Mouse (Mus musculus): ENCODE measurements around the gene Gm49384.

The Gm49384 gene

DNA sequence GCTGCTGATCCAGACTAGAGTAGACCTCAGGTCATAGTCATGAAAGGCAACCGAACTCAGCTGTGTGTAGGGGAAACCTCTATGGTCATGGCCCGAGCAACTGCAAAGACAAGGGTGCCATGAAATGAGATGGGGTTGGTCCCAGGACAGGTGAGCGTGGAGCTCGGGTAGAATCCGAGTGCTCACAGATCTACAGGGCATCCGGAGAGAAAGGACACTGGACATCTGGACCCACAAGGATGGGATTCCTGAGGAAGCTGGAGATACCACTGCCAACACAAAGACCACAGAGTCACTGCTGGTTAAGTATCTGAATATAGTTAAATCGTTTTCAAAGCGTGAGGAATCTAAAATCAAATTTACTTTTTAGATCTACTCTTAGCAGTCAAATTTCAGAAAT, 3.3 kb upstream of the Gm49384 start:
- DNase-seq (ENCODE audit: low spot score) = no peak

DNA sequence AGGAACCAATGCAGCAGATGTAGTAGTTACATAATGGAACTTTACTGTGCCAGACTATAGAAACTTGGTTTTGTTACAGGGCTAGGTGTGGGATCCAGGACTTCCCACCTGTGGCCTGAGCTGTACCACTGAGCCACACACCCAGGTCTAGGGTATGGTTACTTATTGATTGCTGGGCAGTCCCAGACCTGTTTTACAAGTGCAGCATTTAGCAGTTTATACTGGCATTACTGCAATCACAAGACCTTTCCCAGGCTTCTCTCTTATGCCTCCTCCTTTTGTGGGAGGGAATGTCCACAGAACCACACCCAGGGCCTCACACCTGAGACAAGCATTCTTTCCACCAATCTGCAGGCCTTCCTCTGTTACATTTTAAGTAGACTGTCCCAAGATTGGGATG, 5.1 kb downstream of the Gm49384 start:
- no peak for DNase-seq (ENCODE audit: low spot score)

DNA sequence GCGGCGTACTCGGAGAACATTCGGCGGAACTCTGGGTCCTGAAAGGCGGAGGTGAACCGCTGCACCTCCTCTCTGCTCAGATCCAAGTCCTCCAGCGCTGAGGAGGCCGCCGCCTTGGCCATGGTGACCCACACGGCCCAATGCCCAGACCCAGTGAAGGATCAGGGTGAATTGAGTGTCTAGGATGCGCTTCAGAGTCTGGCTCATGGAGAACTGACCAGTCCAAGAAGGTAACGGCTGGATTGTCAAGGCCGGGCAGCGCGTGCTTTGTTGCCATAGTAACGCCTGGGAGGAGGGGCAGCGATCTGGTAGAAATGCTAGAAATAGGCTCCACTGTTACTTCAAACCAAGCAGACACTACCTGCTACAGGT, 5.9 kb downstream of the Gm49384 start, which contains the start of gene Dnaaf2:
Gene Dnaaf2, minus strand, starts transcription at position 266 of the 372 bp plus-strand sequence.
- DNase-seq (ENCODE audit: low spot score) = peak; percentile 46

DNA sequence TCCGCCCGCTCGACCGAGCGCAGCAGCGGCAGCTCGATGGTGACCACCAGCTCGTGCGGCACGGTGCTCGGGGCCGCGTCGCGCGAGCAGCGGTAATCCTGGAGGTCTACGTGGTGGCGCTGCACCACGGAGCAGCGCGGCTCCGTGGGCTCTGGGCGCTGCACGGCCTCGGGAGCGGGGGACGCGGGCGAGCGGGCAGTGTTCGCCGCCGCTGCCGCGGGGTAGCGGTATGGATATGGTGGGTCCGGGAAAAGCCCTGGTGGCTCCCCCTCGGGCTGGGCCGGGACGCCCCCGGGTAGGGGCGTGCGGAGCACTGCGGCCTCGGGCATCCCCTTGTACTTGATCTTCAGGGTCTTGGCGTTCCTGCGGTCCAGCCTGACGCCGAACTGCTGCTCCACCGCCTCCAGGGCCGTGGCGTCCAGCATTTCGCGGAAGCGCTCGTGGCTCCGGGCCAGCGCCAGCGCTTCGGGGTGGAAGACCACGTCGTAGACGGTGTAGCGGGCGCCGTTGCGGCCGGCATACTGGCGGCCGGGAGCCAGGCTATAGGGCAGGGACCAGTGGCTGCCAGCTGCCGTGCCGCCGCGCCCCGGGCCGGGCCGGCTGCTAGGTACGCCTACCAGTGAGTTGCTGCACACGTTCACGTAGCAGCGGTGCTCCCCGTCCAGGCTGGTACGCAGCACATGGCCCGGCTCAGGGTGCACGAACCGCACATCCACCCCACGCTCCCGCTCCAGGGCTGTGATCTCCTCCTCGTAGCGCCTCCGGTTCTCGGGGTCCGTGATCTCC, 6.5 kb downstream of the Gm49384 start:
- peak; percentile 50 for DNase-seq (ENCODE audit: low spot score)

DNA sequence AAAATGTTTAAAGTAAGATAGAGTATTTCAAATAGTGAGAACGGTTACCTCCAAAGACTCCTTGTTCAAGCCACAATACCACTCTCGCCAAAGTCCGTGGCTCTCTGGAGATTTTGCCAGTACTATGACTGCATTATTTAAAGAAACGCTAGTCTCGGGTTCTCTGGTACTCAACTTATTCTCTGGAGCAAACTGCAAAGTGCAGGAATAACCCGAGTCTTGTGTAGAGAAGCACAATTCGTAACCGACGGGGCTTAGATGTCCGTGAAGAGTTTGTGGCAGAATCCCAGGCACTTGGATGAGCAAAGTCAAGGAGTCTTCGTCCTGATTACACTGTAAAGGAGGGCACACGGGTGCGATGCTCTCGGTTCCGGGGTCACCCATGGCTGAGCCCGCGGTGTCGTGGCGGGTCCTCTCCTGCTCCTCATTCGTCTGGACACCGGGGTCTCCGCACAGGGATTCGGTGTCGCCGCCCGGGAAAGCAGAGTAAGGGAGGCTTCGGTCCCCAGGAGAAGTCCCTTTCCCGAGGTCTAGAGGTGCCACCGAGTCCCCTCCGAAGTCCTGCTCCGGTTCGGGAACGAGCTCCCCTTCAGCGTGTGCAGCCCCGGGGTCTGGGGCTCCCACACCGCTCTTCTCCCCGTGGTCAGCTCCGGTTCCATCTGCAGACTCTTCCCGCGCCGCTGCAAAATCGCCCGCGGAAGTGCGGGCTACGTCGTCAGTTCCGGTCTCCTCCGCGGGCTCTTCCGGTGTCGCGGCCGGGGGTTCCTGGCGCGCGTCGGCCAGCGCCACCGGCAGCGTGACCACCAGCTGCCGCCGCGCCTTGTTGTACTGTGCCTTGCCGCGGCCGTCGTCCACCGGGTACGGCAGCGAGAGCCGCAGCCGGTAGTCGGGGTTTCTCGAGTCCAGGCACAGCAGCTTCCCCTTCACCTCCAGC, 7.4 kb downstream of the Gm49384 start, which contains the start of gene Gm49383:
Gene Gm49383, minus strand, starts transcription at position 661 of the 934 bp plus-strand sequence.
- DNase-seq (ENCODE audit: low spot score) = peak; percentile 66

DNA sequence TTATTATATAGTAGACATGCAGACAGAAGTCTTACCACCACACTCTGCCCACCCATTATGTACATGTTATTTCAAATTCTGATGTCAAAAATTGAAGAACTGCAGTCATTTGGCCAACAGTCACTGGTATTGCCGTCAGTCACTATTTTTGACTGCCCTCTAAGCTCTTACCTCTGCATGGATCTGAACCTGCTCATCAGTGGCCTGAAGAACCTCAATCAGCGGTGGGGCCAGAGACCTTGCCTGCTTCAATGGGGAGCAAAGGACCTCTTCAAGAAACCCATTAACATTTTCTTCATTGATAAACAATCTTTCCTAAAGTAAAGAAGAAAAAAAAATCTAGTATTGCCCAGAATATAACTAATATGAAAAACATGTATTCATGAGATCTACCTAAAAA, 11.4 kb downstream of the Gm49384 start:
- no peak for DNase-seq (ENCODE audit: low spot score)

DNA sequence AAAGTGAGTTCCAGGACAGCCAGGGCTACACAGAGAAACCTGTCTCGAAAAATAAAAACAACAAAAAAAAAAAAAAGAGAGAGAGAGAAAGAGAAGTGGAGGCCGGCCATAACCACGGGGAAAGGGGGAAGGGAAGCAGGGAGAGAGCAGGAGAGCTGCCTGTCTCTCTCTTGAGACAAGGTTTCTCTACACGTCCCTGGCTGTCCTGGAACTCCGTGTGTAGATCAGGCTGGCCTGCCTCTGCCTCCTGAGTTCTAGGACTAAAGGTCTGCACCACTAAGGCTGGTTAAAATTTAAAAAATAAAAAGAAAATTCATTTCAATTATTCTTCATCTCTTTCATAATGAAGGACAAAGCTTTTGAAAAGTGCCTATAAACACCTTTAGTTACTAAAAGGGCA, 12.7 kb downstream of the Gm49384 start:
- no peak for DNase-seq (ENCODE audit: low spot score)

DNA sequence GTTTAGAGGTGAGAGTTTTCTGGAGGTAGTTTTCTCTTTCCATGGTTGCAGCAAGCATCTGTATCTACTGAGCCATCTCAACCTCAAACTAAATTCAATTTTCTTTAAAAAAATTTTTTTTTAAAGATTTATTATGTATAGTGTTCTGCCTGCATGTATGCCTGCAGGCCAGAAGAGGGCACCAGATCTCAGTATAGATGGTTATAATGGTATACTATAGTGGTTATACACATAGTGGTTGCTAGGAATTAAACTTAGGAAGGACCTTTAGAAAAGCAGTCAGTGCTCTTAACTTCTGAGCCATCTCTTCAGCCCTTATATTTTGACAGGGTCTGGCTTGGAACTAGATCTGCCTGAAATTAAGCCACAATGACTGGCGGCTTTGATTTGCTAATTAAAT, 13.5 kb downstream of the Gm49384 start:
- DNase-seq (ENCODE audit: low spot score) = no peak

DNA sequence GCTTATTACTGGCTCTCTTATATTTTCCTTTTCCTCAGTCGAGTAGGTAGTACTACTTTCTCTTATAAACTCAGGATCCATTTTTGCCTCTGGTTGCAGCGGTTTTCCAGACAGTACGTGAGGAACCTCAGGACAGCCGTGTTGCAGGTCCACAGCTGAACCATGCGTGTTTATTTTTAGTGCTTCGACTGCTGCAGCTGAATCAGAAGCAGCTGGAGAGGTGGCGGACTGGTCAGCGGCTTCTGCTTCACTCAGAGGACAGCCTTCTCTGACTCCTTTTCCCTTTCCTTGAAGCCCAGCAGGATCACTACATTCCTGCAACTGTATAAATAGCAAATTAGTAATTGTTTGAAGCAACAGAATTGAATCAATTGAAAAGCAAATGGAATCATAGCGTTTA, 14.0 kb downstream of the Gm49384 start:
- no peak for DNase-seq (ENCODE audit: low spot score)

DNA sequence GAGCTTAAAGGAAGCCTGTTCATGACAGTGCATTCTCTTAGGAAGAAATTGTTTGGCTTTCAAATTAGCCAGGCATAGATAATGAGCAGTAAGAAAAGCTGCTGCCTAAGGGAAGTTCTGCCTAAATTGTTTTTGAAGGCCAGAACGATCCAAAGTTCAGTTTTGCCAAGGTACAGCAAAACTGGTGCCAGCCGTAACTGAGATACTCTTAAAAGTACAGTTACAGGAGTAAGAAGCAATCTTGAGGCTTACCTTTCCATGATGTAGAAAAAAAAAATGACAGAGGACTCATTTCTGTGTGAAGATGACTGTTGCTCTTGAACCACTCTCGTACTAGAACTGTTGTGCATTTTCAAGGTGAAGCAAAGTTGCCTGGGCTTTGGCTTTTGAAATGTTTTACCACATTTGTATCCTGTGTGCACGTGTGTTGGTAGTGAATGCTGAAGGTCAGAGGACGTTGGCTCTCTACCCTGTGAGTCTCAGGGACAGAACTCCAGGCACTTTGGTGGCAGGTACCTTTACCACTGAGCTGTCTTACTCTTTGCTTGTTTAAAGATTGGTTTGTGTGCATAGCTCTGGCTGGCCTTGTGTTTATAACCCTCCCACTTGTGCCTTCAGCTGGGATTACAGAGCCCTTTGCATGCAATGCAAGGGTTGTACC, 17.1 kb downstream of the Gm49384 start:
- no peak for DNase-seq (ENCODE audit: low spot score)

DNA sequence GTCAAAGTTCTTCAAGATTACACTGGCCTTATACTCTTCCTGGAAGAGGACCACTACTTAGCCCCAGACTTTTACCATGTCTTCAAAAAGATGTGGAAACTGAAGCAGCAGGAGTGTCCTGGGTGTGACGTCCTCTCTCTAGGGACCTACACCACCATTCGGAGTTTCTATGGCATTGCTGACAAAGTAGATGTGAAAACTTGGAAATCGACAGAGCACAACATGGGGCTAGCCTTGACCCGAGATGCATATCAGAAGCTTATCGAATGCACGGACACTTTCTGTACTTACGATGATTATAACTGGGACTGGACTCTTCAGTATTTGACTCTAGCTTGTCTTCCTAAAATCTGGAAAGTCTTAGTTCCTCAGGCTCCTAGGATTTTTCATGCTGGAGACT, 18.7 kb downstream of the Gm49384 start:
- DNase-seq (ENCODE audit: low spot score) = no peak

DNA sequence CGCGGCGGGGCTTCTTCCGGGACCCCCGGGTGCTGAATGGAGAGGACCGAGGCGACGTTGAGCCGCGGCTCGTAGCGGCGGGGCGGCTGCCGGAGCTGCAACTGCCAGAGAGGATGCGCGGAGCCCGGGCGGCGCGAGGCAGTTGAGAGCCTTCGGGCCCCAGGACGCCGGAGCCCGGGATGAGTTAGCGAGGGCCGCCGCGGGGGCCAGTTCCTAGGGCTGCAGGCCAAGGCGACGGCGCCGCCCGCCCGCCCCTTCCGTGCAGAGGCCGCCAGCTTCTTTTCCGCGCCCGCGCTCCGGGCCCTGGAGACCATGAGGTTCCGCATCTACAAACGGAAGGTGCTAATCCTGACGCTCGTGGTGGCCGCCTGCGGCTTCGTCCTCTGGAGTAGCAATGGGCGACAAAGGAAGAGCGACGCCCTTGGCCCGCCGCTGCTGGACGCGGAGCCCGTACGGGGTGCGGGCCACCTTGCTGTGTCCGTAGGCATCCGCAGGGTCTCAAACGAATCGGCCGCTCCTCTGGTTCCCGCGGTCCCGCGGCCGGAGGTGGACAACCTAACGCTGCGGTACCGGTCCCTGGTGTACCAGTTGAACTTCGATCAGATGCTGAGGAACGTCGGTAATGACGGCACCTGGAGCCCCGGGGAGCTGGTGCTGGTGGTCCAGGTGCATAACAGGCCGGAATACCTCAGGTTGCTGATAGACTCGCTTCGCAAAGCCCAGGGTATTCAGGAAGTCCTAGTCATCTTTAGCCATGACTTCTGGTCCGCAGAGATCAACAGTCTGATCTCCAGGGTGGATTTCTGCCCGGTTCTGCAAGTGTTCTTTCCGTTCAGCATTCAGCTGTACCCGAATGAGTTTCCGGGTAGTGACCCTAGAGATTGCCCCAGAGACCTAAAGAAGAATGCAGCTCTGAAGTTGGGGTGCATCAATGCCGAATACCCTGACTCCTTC, 19.4 kb downstream of the Gm49384 start:
- DNase-seq (ENCODE audit: low spot score) = peak; percentile 56

DNA sequence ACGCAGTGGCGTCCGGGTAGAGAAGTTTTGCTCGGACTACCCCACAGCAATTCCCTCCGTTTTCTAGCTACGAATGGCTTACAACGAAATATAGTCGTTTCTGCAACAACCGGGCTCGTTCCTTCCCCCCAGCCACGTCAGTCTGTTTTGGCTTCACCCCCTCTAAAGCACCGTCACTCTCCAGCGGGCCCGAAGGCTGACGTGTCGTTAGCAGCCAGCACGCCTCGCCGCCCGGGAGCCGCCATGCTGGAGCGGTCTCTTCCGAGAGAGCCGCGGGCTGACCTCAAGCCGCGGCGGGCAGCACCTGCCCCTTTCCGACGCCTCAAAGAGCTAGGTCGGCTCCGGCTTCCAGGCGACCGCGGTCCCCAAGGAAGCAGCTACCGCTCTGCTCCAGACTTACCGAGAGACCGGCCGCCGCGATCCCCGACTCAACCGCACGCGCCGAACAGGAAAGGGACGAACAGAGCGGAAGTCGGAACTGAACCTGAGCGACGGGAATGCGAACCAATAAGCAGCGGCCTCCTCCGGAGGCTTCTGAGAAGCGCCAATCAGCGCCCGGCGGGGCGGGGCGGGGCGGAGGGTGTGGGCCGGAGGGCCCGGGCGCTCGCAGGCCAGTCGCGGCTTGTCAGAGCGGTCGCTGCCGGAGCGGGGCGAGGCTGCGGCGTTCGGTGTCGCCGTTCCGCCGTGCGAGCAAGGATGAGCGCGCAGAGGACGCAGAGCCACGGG, 20.3 kb downstream of the Gm49384 start, which contains the start of the genes Rpl36al and Mgat2:
Gene Rpl36al, minus strand, starts transcription at position 501 of the 726 bp plus-strand sequence.
Gene Mgat2, plus strand, starts transcription at position 575 of the 726 bp plus-strand sequence.
- DNase-seq (ENCODE audit: low spot score) = peak; percentile 98

DNA sequence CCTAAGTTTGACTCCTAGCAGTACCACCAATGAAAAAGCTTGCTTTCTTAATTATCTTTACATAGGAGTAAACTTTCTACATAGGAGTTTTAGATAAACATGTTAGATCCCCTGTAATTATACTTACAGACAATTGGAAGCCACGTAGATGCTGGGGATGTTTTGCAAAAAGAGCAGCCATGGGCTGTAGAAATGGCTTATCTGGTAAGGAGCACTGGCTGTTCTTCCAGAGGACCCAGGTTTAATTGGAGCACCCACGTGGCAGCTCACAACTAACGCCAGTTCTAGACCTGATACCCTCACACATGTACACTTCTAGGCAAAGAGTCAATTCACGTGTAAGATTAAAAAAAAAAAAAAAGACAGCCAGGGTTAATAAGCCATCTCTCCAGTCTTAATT, 22.3 kb downstream of the Gm49384 start:
- no peak for DNase-seq (ENCODE audit: low spot score)

DNA sequence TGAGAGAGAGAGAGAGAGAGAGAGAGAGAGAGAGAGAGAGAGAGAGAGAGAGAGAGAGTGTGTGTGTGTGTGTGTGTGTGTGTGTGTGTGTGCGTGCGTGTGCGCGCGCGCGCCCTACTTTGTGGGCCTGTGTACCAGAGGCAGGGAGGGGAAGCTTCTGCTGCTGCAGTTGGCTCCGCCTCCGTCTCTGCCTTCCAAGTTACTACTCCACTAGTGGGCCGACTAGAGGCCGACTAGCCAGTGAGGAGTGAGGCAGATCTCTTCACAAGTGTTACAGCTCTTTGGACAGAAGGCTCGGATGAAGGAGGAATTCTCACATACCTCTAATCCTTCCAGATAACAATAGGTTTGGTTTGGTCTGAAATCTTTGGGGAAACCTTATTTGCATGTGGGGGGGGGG, 24.7 kb downstream of the Gm49384 start:
- DNase-seq (ENCODE audit: low spot score) = no peak

DNA sequence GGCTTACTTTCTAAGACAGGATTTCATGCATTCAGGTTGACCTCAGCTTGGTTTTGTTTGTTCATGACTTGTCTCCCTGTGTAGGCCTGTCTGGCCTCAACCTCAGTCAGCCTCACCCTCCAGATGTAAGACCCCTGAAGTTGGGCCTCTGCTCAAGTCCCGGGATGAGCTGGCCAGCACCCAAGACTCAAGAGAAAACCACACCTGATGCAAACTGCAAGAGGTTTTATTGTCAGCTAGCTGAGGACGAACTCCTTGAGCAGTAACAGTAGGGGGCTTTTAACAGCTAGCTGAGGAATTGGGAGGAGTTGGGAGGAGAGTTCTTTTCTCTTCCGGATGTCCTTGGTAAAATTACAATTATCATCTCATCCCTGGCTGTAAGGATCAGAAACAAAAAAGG, 26.5 kb downstream of the Gm49384 start:
- no peak for DNase-seq (ENCODE audit: low spot score)

DNA sequence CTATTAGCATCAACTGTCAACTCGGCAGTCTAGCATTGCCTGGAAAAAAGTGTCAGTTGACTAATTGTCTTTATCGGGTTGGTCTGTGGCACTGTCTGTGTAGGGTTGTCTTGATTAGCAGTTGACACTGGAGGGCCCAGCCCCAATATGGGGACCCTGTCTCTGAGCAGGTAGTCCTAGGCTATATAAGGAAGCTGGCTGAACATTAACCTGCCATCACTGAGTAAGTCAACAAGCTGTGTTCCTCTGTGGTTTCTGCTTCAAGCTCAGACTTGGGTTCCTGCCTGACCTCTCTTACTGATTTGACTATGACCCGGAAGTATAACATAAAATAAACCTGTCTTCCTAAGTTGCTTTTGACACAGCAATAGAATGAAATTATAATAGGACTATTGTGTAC, 28.1 kb downstream of the Gm49384 start:
- no peak for DNase-seq (ENCODE audit: low spot score)

DNA sequence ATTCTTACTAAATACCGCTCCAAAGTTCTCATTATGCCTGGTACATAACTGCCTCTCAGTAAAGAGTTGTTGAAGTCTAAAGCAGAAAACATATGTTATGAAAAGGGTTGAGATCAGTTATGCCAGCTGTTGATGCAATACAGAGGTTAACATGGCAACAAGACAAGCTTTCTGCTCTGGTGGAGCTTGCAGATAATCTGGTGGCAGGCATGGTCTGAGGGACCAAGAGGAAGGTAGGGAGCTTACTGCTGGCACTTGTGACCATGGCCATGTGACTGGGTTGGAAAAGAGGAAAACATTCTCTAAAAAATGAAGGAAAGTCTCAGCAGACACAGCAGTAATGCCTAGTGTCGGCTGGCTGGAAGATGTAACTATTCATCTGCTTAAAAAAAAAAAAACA, 32.8 kb downstream of the Gm49384 start:
- DNase-seq (ENCODE audit: low spot score) = no peak

DNA sequence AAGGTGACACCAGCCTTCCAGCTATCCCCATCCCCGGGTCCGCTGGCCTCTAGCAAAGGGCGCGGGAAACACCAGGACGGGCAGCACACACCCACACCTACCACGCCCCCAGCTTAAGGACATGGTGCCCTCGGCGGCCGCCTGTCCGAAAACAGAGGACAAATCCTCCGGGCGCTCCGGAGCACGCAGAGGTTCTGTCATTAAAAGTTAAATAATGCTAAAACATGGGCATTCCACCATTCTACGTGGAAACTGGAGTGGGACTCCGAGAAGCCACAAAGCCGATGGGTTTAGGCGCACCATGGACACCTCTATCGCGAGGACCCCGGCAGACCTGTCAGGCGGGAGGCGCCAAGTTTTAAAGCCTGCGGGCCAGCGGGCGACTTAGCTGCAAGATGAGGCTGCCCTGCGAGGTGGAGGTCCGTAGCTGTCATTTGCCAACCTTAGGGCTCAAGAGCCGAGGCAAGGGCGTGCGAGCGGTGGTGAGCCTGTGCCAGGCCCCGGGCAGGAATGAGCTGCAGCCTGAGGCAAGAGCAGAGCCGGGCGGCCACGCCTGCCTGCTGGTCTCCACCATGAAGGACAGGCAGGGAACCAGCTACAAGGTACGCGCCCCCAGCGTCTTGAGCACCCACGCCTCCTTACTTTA, 35.5 kb downstream of the Gm49384 start, which contains the start of gene Lrr1:
Gene Lrr1, plus strand, starts transcription at position 354 of the 646 bp plus-strand sequence.
- DNase-seq (ENCODE audit: low spot score) = peak; percentile 81
